Mouse (Mus musculus): ENCODE data around the gene Lims1. TPM values are rescaled to one million over a fixed set of nuclear protein-coding genes. Genes with fewer than 3 reads are reported as not detected.

The Lims1 gene
- polyA plus RNA-seq, 1 experiment from 2014 or later: 79.8 TPM

GRCm38 (mm10) chr10:58383761-58384160, 60.5 kb downstream of the Lims1 start:
- Histone ChIP-seq H3K27me3 (replicated peaks; ENCODE audit: control insufficient read depth, insufficient read depth, low read length) (no peaks in the 10 kb centered on the region), H3K9ac (ENCODE audit: low read depth, low read length) (no peak overlapping the region), H3K4me2 (replicated peaks; ENCODE audit: low read depth) (no peak overlapping the region), H3K4me1 (replicated peaks; ENCODE audit: control insufficient read depth, insufficient read depth, low read length) (no peaks in the 10 kb centered on the region), H3K27ac (ENCODE audit: low read depth, low read length) (no peak overlapping the region), H3K9me3 (ENCODE audit: control insufficient read depth) (no peaks in the 10 kb centered on the region), H3K4me3 (ENCODE audit: low read depth, low read length) (no peak overlapping the region), H3K36me3 (ENCODE audit: control insufficient read depth, insufficient read depth) (no peaks in the 10 kb centered on the region)
- ATAC-seq: no peak
- no peak for TF ChIP-seq CTCF (IDR thresholded peaks at IDR 0.05; ENCODE audit: low read depth)
- 78% methylated on average over 2 of the region's 2 CpGs for WGBS

- Histone ChIP-seq H3K4me1 (replicated peaks; ENCODE audit: control insufficient read depth, insufficient read depth, low read length) (no peaks in the 10 kb centered on the region), H3K27ac (ENCODE audit: low read depth, low read length) (no peak overlapping the region), H3K4me2 (replicated peaks; ENCODE audit: low read depth) (no peak overlapping the region), H3K27me3 (replicated peaks; ENCODE audit: control insufficient read depth, insufficient read depth, low read length) (no peaks in the 10 kb centered on the region), H3K9ac (ENCODE audit: low read depth, low read length) (no peak overlapping the region), H3K4me3 (ENCODE audit: low read depth, low read length) (no peak overlapping the region), H3K9me3 (ENCODE audit: control insufficient read depth) (no peaks in the 10 kb centered on the region), H3K36me3 (ENCODE audit: control insufficient read depth, insufficient read depth) (no peaks in the 10 kb centered on the region)
- 70% methylated on average over 5 of the region's 5 CpGs for WGBS
- no peak for ATAC-seq
- TF ChIP-seq CTCF (IDR thresholded peaks at IDR 0.05; ENCODE audit: low read depth): no peak
Observed at GRCm38 (mm10) chr10:58385629-58386028, 62.4 kb downstream of the Lims1 start.

GRCm38 (mm10) chr10:58386997-58387396, 63.7 kb downstream of the Lims1 start:
- no peak overlapping the region for H3K9ac ChIP-seq (ENCODE audit: low read depth, low read length)
- ATAC-seq: no peak
- H3K27ac ChIP-seq (ENCODE audit: low read depth, low read length): no peak overlapping the region
- no peak overlapping the region for H3K4me2 ChIP-seq (replicated peaks; ENCODE audit: low read depth)
- TF ChIP-seq CTCF (IDR thresholded peaks at IDR 0.05; ENCODE audit: low read depth): no peak
- no peaks in the 10 kb centered on the region for H3K27me3 ChIP-seq (replicated peaks; ENCODE audit: control insufficient read depth, insufficient read depth, low read length)
- H3K36me3 ChIP-seq (ENCODE audit: control insufficient read depth, insufficient read depth): no peaks in the 10 kb centered on the region
- H3K4me3 ChIP-seq (ENCODE audit: low read depth, low read length): no peak overlapping the region
- 79% methylated on average over 3 of the region's 3 CpGs for WGBS
- H3K9me3 ChIP-seq (ENCODE audit: control insufficient read depth): no peaks in the 10 kb centered on the region
- H3K4me1 ChIP-seq (replicated peaks; ENCODE audit: control insufficient read depth, insufficient read depth, low read length): no peaks in the 10 kb centered on the region; the same call in 1 of the 2 replicates

- Histone ChIP-seq H3K27me3 (replicated peaks; ENCODE audit: control insufficient read depth, insufficient read depth, low read length) (no peaks in the 10 kb centered on the region), H3K27ac (ENCODE audit: low read depth, low read length) (no peak overlapping the region), H3K9me3 (ENCODE audit: control insufficient read depth) (no peaks in the 10 kb centered on the region), H3K9ac (ENCODE audit: low read depth, low read length) (no peak overlapping the region), H3K36me3 (ENCODE audit: control insufficient read depth, insufficient read depth) (no peaks in the 10 kb centered on the region), H3K4me1 (replicated peaks; ENCODE audit: control insufficient read depth, insufficient read depth, low read length) (peaks cover 3% of the 10 kb centered on the region; the same call in 1 of the 2 replicates), H3K4me2 (replicated peaks; ENCODE audit: low read depth) (no peak overlapping the region), H3K4me3 (ENCODE audit: low read depth, low read length) (no peak overlapping the region)
- peak; percentile 40 for TF ChIP-seq CTCF (IDR thresholded peaks at IDR 0.05; ENCODE audit: low read depth)
- no peak for ATAC-seq
- 83% methylated on average over 3 of the region's 3 CpGs for WGBS
Observed at GRCm38 (mm10) chr10:58388648-58389047, 65.4 kb downstream of the Lims1 start.

GRCm38 (mm10) chr10:58389151-58389550, 65.9 kb downstream of the Lims1 start:
- Histone ChIP-seq H3K36me3 (ENCODE audit: control insufficient read depth, insufficient read depth) (no peaks in the 10 kb centered on the region), H3K9ac (ENCODE audit: low read depth, low read length) (no peak overlapping the region), H3K4me2 (replicated peaks; ENCODE audit: low read depth) (no peak overlapping the region), H3K4me1 (replicated peaks; ENCODE audit: control insufficient read depth, insufficient read depth, low read length) (peaks cover 3% of the 10 kb centered on the region; the same call in 1 of the 2 replicates), H3K4me3 (ENCODE audit: low read depth, low read length) (no peak overlapping the region), H3K27me3 (replicated peaks; ENCODE audit: control insufficient read depth, insufficient read depth, low read length) (no peaks in the 10 kb centered on the region), H3K27ac (ENCODE audit: low read depth, low read length) (no peak overlapping the region), H3K9me3 (ENCODE audit: control insufficient read depth) (no peaks in the 10 kb centered on the region)
- 61% methylated on average over 3 of the region's 3 CpGs for WGBS
- ATAC-seq: no peak
- TF ChIP-seq CTCF (IDR thresholded peaks at IDR 0.05; ENCODE audit: low read depth): no peak

- no peak overlapping the region for H3K4me2 ChIP-seq (replicated peaks; ENCODE audit: low read depth)
- H3K9ac ChIP-seq (ENCODE audit: low read depth, low read length): no peak overlapping the region
- H3K27ac ChIP-seq (ENCODE audit: low read depth, low read length): no peak overlapping the region
- no peak overlapping the region for H3K4me3 ChIP-seq (ENCODE audit: low read depth, low read length)
- H3K36me3 ChIP-seq (ENCODE audit: control insufficient read depth, insufficient read depth): no peaks in the 10 kb centered on the region
- no peak for TF ChIP-seq CTCF (IDR thresholded peaks at IDR 0.05; ENCODE audit: low read depth)
- no peaks in the 10 kb centered on the region for H3K27me3 ChIP-seq (replicated peaks; ENCODE audit: control insufficient read depth, insufficient read depth, low read length)
- no peak for ATAC-seq
- 78% methylated on average over 4 of the region's 4 CpGs for WGBS
- H3K9me3 ChIP-seq (ENCODE audit: control insufficient read depth): no peaks in the 10 kb centered on the region
- H3K4me1 ChIP-seq (replicated peaks; ENCODE audit: control insufficient read depth, insufficient read depth, low read length): peaks cover 6% of the 10 kb centered on the region; the same call in 1 of the 2 replicates
Observed at GRCm38 (mm10) chr10:58392435-58392834, 69.2 kb downstream of the Lims1 start.

Data from intestine, postnatal 0 days (tissue).